Mouse (Mus musculus): Measurements from ENCODE around the gene 1500009C09Rik.

1500009C09Rik gene

GRCm38 (mm10) chr15:82252097-82252496 lies at the start of gene 1500009C09Rik:
Gene 1500009C09Rik (plus strand): TSS chr15:82252397.
- DNase-seq (ENCODE audit: low spot score in 2 of 2), result no peak

GRCm38 (mm10) chr15:82203090-82203489 lies 49.1 kb upstream of the 1500009C09Rik start:
- no peak for DNase-seq (ENCODE audit: low spot score in 2 of 2)

- no peak for DNase-seq (ENCODE audit: low spot score in 2 of 2)
Measured at GRCm38 (mm10) chr15:82203611-82204351, 48.4 kb upstream of the 1500009C09Rik start.

- no peak for DNase-seq (ENCODE audit: low spot score in 2 of 2)
Measured at GRCm38 (mm10) chr15:82204680-82205371, 47.4 kb upstream of the 1500009C09Rik start.

GRCm38 (mm10) chr15:82206365-82207104 lies 45.7 kb upstream of the 1500009C09Rik start:
- no peak for DNase-seq (ENCODE audit: low spot score in 2 of 2)

- no peak for DNase-seq (ENCODE audit: low spot score in 2 of 2)
Measured at GRCm38 (mm10) chr15:82207105-82207459, 45.1 kb upstream of the 1500009C09Rik start.

- no peak for DNase-seq (ENCODE audit: low spot score in 2 of 2)
Measured at GRCm38 (mm10) chr15:82207504-82208219, 44.5 kb upstream of the 1500009C09Rik start.

- no peak for DNase-seq (ENCODE audit: low spot score in 2 of 2)
Measured at GRCm38 (mm10) chr15:82208307-82208706, 43.9 kb upstream of the 1500009C09Rik start.

GRCm38 (mm10) chr15:82209295-82210050 lies 42.7 kb upstream of the 1500009C09Rik start:
- no peak for DNase-seq (ENCODE audit: low spot score in 2 of 2)

GRCm38 (mm10) chr15:82210801-82211200 lies 41.4 kb upstream of the 1500009C09Rik start:
- DNase-seq (ENCODE audit: low spot score in 2 of 2), result no peak

- DNase-seq (ENCODE audit: low spot score in 2 of 2), result no peak
Measured at GRCm38 (mm10) chr15:82211281-82211680, 40.9 kb upstream of the 1500009C09Rik start.

- no peak for DNase-seq (ENCODE audit: low spot score in 2 of 2)
Measured at GRCm38 (mm10) chr15:82211911-82212751, 40.1 kb upstream of the 1500009C09Rik start.

GRCm38 (mm10) chr15:82212752-82213063 lies 39.5 kb upstream of the 1500009C09Rik start, which contains the start of gene Shisa8:
Gene Shisa8 (minus strand): TSS chr15:82212815.
- no peak for DNase-seq (ENCODE audit: low spot score in 2 of 2)

- no peak for DNase-seq (ENCODE audit: low spot score in 2 of 2)
Measured at GRCm38 (mm10) chr15:82213222-82213621, 39.0 kb upstream of the 1500009C09Rik start.

- no peak for DNase-seq (ENCODE audit: low spot score in 2 of 2)
Measured at GRCm38 (mm10) chr15:82215332-82216046, 36.7 kb upstream of the 1500009C09Rik start.

GRCm38 (mm10) chr15:82216142-82216827 lies 35.9 kb upstream of the 1500009C09Rik start:
- no peak for DNase-seq (ENCODE audit: low spot score in 2 of 2)

GRCm38 (mm10) chr15:82217039-82217438 lies 35.2 kb upstream of the 1500009C09Rik start:
- no peak for DNase-seq (ENCODE audit: low spot score in 2 of 2)

- no peak for DNase-seq (ENCODE audit: low spot score in 2 of 2)
Measured at GRCm38 (mm10) chr15:82217980-82218379, 34.2 kb upstream of the 1500009C09Rik start.

Data from spleen, postnatal 4 days (tissue).